Mouse (Mus musculus) CH12.LX (cell line): Measurements from ENCODE around the gene Edc3. TPM values are rescaled to one million over a fixed set of nuclear protein-coding genes. Genes with fewer than 3 reads are reported as not detected.

ENCODE experiments used
- DNase-seq: peaks from one replicate; pipeline ENCODE4 v3.0.0-alpha.2; 2013; ENCODE audit errors: extremely low read depth
- H3K27ac ChIP-seq: 2 replicates; pipeline ENCODE4 v1.5.1; 2012; ENCODE audit warnings: low read depth, mild to moderate bottlenecking, control low read depth, moderate library complexity; ENCODE audit not compliant: insufficient read depth
- H3K27me3 ChIP-seq: replicated peaks from 2 replicates; pipeline ENCODE3; 2012; ENCODE audit warnings: inconsistent platforms
- H3K36me3 ChIP-seq, 2 experiments: replicated peaks in 1 of 2; 2 replicates each; pipeline versions ENCODE3 to v1.6.1; 2012; ENCODE audit warnings: inconsistent platforms in 1 of 2, low read length in 1 of 2, mild to moderate bottlenecking in 1 of 2, mixed read lengths in 1 of 2, moderate library complexity in 1 of 2; ENCODE audit not compliant: control insufficient read depth in 1 of 2, insufficient read depth in 1 of 2
- H3K4me1 ChIP-seq, 2 experiments: 2 replicates each; pipeline ENCODE4 v1.6.1; 2012; ENCODE audit warnings: inconsistent platforms in 1 of 2, moderate library complexity in 1 of 2; ENCODE audit not compliant: insufficient read depth in 2 of 2, control insufficient read depth in 1 of 2
- H3K4me2 ChIP-seq: 2 replicates; pipeline ENCODE4 v1.6.1; 2012; ENCODE audit warnings: low read depth, mild to moderate bottlenecking, control low read depth; ENCODE audit not compliant: poor library complexity, insufficient read depth, severe bottlenecking
- H3K4me3 ChIP-seq, 3 experiments: fragments of 150-350 bp in 1 of 3; sonication (generic) in 1 of 3; replicated peaks in 1 of 3; 2 replicates each; pipeline versions ENCODE3 to v1.5.1; 2011 to 2012; ENCODE audit warnings: low read depth in 2 of 3, low read length in 2 of 3, mild to moderate bottlenecking in 2 of 3, moderate library complexity in 2 of 3, control low read depth in 1 of 3, improper control_type of control experiment in 1 of 3, inconsistent platforms in 1 of 3, mixed read lengths in 1 of 3; ENCODE audit not compliant: poor library complexity in 1 of 3
- H3K79me2 ChIP-seq: replicated peaks from 2 replicates; pipeline ENCODE4 v1.6.1; 2012; ENCODE audit warnings: mild to moderate bottlenecking, moderate library complexity; ENCODE audit not compliant: control insufficient read depth, poor library complexity, insufficient read depth, severe bottlenecking; ENCODE audit errors: extremely low read depth
- H3K9ac ChIP-seq: 2 replicates; pipeline ENCODE4 v1.6.1; 2012; ENCODE audit warnings: low read depth, mild to moderate bottlenecking, control low read depth, moderate library complexity; ENCODE audit not compliant: insufficient read depth
- H3K9me3 ChIP-seq: replicated peaks from 2 replicates; pipeline ENCODE3; 2012; ENCODE audit warnings: low read length, inconsistent platforms, mixed read lengths
- BHLHE40 ChIP-seq: IDR thresholded peaks from 2 replicates; pipeline ENCODE4 v1.6.1; 2011; ENCODE audit warnings: mild to moderate bottlenecking, low read depth, low read length, improper control_type of control experiment
- CHD2 ChIP-seq: IDR thresholded peaks from 2 replicates; pipeline ENCODE4 v1.6.1; 2011; ENCODE audit warnings: low read length, improper control_type of control experiment
- CTCF ChIP-seq, 2 experiments: IDR thresholded peaks in 1 of 2; conservative IDR thresholded peaks in 1 of 2; 2 replicates each; pipeline ENCODE4 v1.5.1; 2011 to 2012; ENCODE audit warnings: low read depth in 2 of 2, low read length in 2 of 2, improper control_type of control experiment in 1 of 2, inconsistent platforms in 1 of 2, mild to moderate bottlenecking in 1 of 2, moderate library complexity in 1 of 2
- E2F4 ChIP-seq: IDR thresholded peaks from 2 replicates; pipeline ENCODE4 v1.6.1; 2011; ENCODE audit warnings: low read depth, low read length, improper control_type of control experiment; ENCODE audit not compliant: insufficient replicate concordance
- ELF1 ChIP-seq: IDR thresholded peaks from 2 replicates; pipeline ENCODE4 v1.6.1; 2014; ENCODE audit warnings: low read depth, mild to moderate bottlenecking, inconsistent platforms, low read length, improper control_type of control experiment
- EP300 ChIP-seq: IDR thresholded peaks from 2 replicates; pipeline ENCODE4 v1.6.1; 2011; ENCODE audit warnings: low read length, improper control_type of control experiment
- ETS1 ChIP-seq: conservative IDR thresholded peaks from 2 replicates; pipeline ENCODE4 v1.6.1; 2012; ENCODE audit warnings: low read depth, mild to moderate bottlenecking, inconsistent platforms, low read length, improper control_type of control experiment, moderate library complexity
- GABPA ChIP-seq: IDR thresholded peaks from 2 replicates; pipeline ENCODE4 v1.6.1; 2012; ENCODE audit warnings: low read depth, low read length, improper control_type of control experiment, inconsistent platforms; ENCODE audit not compliant: insufficient replicate concordance
- HCFC1 ChIP-seq: IDR thresholded peaks from 2 replicates; pipeline ENCODE4 v1.6.1; 2012; ENCODE audit warnings: low read depth, mild to moderate bottlenecking, inconsistent platforms, low read length, improper control_type of control experiment
- IRF4 ChIP-seq: IDR thresholded peaks from 2 replicates; pipeline ENCODE4 v1.6.1; 2014; ENCODE audit warnings: low read depth, mild to moderate bottlenecking, inconsistent platforms, low read length, improper control_type of control experiment
- KAT2A ChIP-seq: IDR thresholded peaks from 2 replicates; pipeline ENCODE4 v1.6.1; 2012; ENCODE audit warnings: low read length, improper control_type of control experiment, inconsistent platforms; ENCODE audit not compliant: insufficient replicate concordance
- MAFK ChIP-seq: IDR thresholded peaks from 2 replicates; pipeline ENCODE4 v1.6.1; 2011; ENCODE audit warnings: low read length, improper control_type of control experiment; ENCODE audit not compliant: insufficient replicate concordance
- MAX ChIP-seq: IDR thresholded peaks from 2 replicates; pipeline ENCODE4 v1.6.1; 2011; ENCODE audit warnings: low read length, improper control_type of control experiment
- MAZ ChIP-seq: IDR thresholded peaks from 2 replicates; pipeline ENCODE4 v1.6.1; 2012; ENCODE audit warnings: low read depth, mild to moderate bottlenecking, inconsistent platforms, low read length, improper control_type of control experiment, moderate library complexity
- NELFE ChIP-seq: IDR thresholded peaks from 2 replicates; pipeline ENCODE4 v1.6.1; 2011; ENCODE audit warnings: low read depth, low read length, improper control_type of control experiment
- NRF1 ChIP-seq: IDR thresholded peaks from 2 replicates; pipeline ENCODE4 v1.6.1; 2014; ENCODE audit warnings: low read depth, mild to moderate bottlenecking, inconsistent platforms, low read length, improper control_type of control experiment, moderate library complexity
- POLR2A ChIP-seq: IDR thresholded peaks from 2 replicates; pipeline ENCODE4 v1.6.1; 2011; ENCODE audit warnings: low read depth, mild to moderate bottlenecking, improper control_type of control experiment, low read length
- POLR2AphosphoS2 ChIP-seq: IDR thresholded peaks from 2 replicates; pipeline ENCODE4 v1.6.1; 2011; ENCODE audit warnings: low read depth, low read length, improper control_type of control experiment
- RCOR1 ChIP-seq: conservative IDR thresholded peaks from 2 replicates; pipeline ENCODE4 v1.6.1; 2012; ENCODE audit warnings: low read depth, mild to moderate bottlenecking, inconsistent platforms, low read length, improper control_type of control experiment
- SIN3A ChIP-seq: IDR thresholded peaks from 2 replicates; pipeline ENCODE4 v1.6.1; 2012; ENCODE audit warnings: low read length, improper control_type of control experiment, inconsistent platforms
- TCF12 ChIP-seq: IDR thresholded peaks from 2 replicates; pipeline ENCODE4 v1.6.1; 2014; ENCODE audit warnings: low read depth, mild to moderate bottlenecking, inconsistent platforms, low read length, improper control_type of control experiment
- UBTF ChIP-seq: IDR thresholded peaks from 2 replicates; pipeline ENCODE4 v1.6.1; 2012; ENCODE audit warnings: low read depth, mild to moderate bottlenecking, inconsistent platforms, low read length, improper control_type of control experiment, moderate library complexity
- ZC3H11A ChIP-seq: IDR thresholded peaks from 2 replicates; pipeline ENCODE4 v1.6.1; 2012; ENCODE audit warnings: low read depth, mild to moderate bottlenecking, inconsistent platforms, low read length, improper control_type of control experiment
- ZKSCAN1 ChIP-seq: IDR thresholded peaks from 2 replicates; pipeline ENCODE4 v1.6.1; 2012; ENCODE audit warnings: low read depth, inconsistent platforms, low read length, improper control_type of control experiment, borderline replicate concordance
- ZMIZ1 ChIP-seq: IDR thresholded peaks from 2 replicates; pipeline ENCODE4 v1.6.1; 2012; ENCODE audit warnings: low read depth, mild to moderate bottlenecking, inconsistent platforms, low read length, improper control_type of control experiment
- ZNF384 ChIP-seq: IDR thresholded peaks from 2 replicates; pipeline ENCODE4 v1.6.1; 2012; ENCODE audit warnings: low read depth, low read length, improper control_type of control experiment, inconsistent platforms
- dilution Hi-C: fragments of 300-500 bp; cut with MboI; formaldehyde crosslinking; loops from 2 replicates; pipeline ENCODE4 v1.14.3; 2020; ENCODE audit warnings: low sequenced_read_pairs; ENCODE audit not compliant: extremely low pct_unique_long_range_greater_than_20kb, extremely low pct_ligation_motif_present
- in situ Hi-C: fragments of 300-500 bp; cut with MboI; formaldehyde crosslinking; loops from 3 replicates; pipeline ENCODE4 v1.14.3; 2019; ENCODE audit warnings: low sequenced_read_pairs, low pct_ligation_motif_present, low pct_unique_long_range_greater_than_20kb, mixed read lengths
- polyA plus RNA-seq: library from polyadenylated mRNA; unstranded; fragments of >175 nt; gene quantifications from 2 replicates; pipeline ENCODE4 v1.2.1, GENCODE M21; 2012; ENCODE audit warnings: low read depth; ENCODE audit not compliant: insufficient read length
- total RNA-seq, 2 experiments: library from RNA; depleted of rRNA; stranded (reverse); fragments of 300-350 nt in 1 of 2; fragments of >200 nt in 1 of 2; gene quantifications; 2 replicates each; pipeline ENCODE4 v1.2.3; 2012 to 2014

Edc3 gene
- total and polyA plus RNA-seq, 3 experiments: 10.6 to 24.1 (median 13.6) TPM

DNA sequence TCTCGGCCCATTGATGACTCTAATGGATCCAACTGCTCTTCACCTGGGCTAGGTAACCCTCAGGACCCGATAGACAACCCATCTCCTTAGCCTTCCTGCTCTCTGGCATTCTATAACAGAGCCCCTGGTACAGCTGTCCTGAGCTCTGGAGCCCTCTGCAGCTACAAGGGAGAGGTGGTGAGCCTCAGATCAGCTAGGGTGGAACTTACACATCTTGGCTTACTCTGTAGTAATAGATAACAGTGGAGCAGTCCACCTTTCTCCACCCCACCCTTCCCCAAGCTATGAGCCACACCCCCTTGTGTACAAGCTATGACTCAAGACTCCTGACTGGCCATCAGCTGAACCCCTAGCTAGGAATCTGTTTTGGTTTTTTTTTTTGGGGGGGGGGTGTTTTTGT lies 62.5 kb downstream of the Edc3 start:
- in situ Hi-C loops: no loop called here
- H3K9me3 ChIP-seq: no peaks in the 10 kb centered on the region
- no peaks in the 10 kb centered on the region for H3K36me3 ChIP-seq
- no peak overlapping the region for H3K4me3 ChIP-seq
- H3K4me1 ChIP-seq: peaks cover 13 to 37% of the 10 kb centered on the region in 2 experiments
- H3K27me3 ChIP-seq: peaks cover 14% of the 10 kb centered on the region
- dilution Hi-C loops: no loop called here
- no peak for DNase-seq
- TF ChIP-seq POLR2A: no peak
- TF ChIP-seq E2F4: no peak
- no peak for TF ChIP-seq BHLHE40
- no peak for TF ChIP-seq RCOR1
- TF ChIP-seq UBTF: no peak
- TF ChIP-seq ZC3H11A: no peak
- TF ChIP-seq CTCF (conservative IDR thresholded peaks at IDR 0.05 in 1 of 2, IDR thresholded peaks at IDR 0.05 in 1 of 2; ENCODE audit: low read depth in 2 of 2, low read length in 2 of 2): no peak
- no peak for TF ChIP-seq KAT2A
- TF ChIP-seq ZNF384: no peak
- no peak for TF ChIP-seq ETS1
- no peak for TF ChIP-seq CHD2
- TF ChIP-seq NELFE: no peak
- TF ChIP-seq ELF1: no peak
- TF ChIP-seq ZKSCAN1: no peak
- TF ChIP-seq GABPA: no peak
- no peak for TF ChIP-seq NRF1
- TF ChIP-seq POLR2AphosphoS2: no peak
- TF ChIP-seq MAFK: no peak
- no peak for TF ChIP-seq IRF4
- no peak for TF ChIP-seq MAZ
- TF ChIP-seq, all 38 proteins: peak for 0
- no peak overlapping the region for H3K4me2 ChIP-seq
- H3K79me2 ChIP-seq: no peaks in the 10 kb centered on the region
- H3K27ac ChIP-seq: no peak overlapping the region
- H3K9ac ChIP-seq: no peak overlapping the region

DNA sequence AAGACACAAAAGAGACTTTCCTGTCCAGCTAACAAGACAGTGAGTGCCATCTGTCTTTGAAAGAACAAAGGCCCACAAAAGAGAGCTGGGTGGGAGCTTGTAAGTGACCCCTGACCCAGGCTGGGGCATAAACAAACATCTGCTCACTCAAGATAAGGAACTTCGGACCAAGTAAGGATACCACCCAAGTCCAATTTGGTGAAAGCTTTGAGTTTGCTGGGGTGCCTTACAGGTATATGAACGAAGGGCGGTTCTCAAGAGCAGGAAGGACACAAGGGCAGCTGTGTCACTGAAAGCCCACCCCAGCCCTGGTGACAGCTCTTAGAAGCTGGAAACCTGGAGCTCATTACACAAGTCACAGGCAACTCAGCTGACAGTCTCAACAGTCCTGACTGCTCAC lies 65.4 kb downstream of the Edc3 start:
- Histone ChIP-seq H3K9me3 (no peaks in the 10 kb centered on the region), H3K27me3 (no peaks in the 10 kb centered on the region), H3K4me3 (no peak overlapping the region), H3K79me2 (no peaks in the 10 kb centered on the region), H3K4me2 (no peak overlapping the region), H3K4me1 (peaks cover 11 to 23% of the 10 kb centered on the region in 2 experiments), H3K27ac (no peak overlapping the region), H3K9ac (no peak overlapping the region), H3K36me3 (no peaks in the 10 kb centered on the region)
- TF ChIP-seq MAZ (no peak), MAFK (no peak), IRF4 (no peak), EP300 (no peak), RCOR1 (no peak), SIN3A (no peak), UBTF (no peak), ELF1 (no peak), TCF12 (no peak), GABPA (no peak), MAX (no peak), ZMIZ1 (no peak), POLR2AphosphoS2 (no peak), HCFC1 (no peak), NRF1 (no peak), E2F4 (no peak)
- in situ Hi-C loops: no loop called here
- no peak for DNase-seq
- dilution Hi-C loops: no loop called here
